In genomic region chr3:133993971-133994370, GRCm38 (mm10) we compare ENCODE assay signal across 15 mouse cellular contexts.
"Had no signal": no experiment of that assay in that cellular context is flagged by ENCODE, and none has a peak within 500 bp of the region (broad histone marks: within the 10 kb centered on the region; RNA-seq: fewer than 3 reads in every experiment).

No protein-coding gene starts in this region.

- DNase-seq: kidney, adult 18-20 months; kidney, adult 9 months; kidney, postnatal 14 days; layer of hippocampus, adult 9-11 months; left cerebral cortex, postnatal 4 days; lung, adult 18-20 months; lung, postnatal 10 days; lung, postnatal 36 days; right cerebral cortex, postnatal 14 days; spleen, adult 18-20 months; thymus, adult 18-20 months; thymus, postnatal 36 days had no signal

- ATAC-seq: intestine, embryonic 16.5 days; midbrain, embryonic 13.5 days; midbrain, embryonic 16.5 days had no signal
